ENCODE assay signal across 8 mouse cellular contexts in the genomic region with DNA sequence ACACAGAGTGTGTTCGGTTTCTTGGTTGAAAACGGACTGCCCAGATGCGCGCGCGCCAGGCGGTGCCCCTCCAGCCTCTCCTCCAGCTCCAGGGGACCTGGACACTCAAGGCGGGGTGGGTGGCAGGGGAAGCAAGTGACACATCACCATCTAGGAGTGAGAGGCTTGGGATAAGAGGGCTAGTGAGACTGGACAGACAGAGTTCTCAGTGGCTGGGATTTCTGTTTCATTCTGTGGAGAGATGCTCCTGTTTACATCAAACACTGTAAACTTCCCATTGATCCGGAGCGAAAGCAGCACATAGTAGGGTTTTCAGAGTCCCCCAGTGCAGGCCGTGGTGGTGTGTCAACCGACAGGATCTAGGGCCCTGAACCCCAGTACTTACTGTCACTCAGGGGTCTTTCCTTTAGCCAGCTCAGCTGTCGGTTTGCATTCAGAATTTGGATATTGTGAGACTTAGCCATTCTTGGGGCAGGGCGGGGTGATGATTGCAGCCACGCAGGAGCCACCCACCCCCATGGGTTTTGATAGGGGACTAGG. TPM values are rescaled to one million over a fixed set of nuclear protein-coding genes. Genes with fewer than 3 reads are reported as not detected.
DNase-seq lines count a peak whose midpoint lies in the region; ATAC-seq lines count a peak whose summit lies in the region.

No protein-coding gene starts in this region.

- peak overlapping the region; percentile 100 for H3K4me2 ChIP-seq in neural tube, embryonic 11.5 days (ENCODE audit: low read depth)
- H3K4me2 ChIP-seq in limb, embryonic 13.5 days (replicated peaks) = peak overlapping the region; percentile 99
- peak overlapping the region; percentile 100 for H3K4me2 ChIP-seq in stomach, embryonic 14.5 days (replicated peaks; ENCODE audit: low read depth, low read length)

- intact Hi-C loops in left cerebral cortex, postnatal 14 days (cut with DNase I) = no loop called here

- no peak overlapping the region for H3K27ac ChIP-seq in neural tube, embryonic 11.5 days (ENCODE audit: low read depth, low read length)
- peak overlapping the region; percentile 88 for H3K27ac ChIP-seq in limb, embryonic 13.5 days
- H3K27ac ChIP-seq in stomach, embryonic 14.5 days (ENCODE audit: low read length) = no peak overlapping the region; the same call in 1 of the 2 replicates

- peak overlapping the region; percentile 83 for H3K9ac ChIP-seq in neural tube, embryonic 11.5 days (ENCODE audit: low read length)
- peak overlapping the region; percentile 92 for H3K9ac ChIP-seq in limb, embryonic 13.5 days
- peak overlapping the region; percentile 62 for H3K9ac ChIP-seq in stomach, embryonic 14.5 days (replicated peaks; ENCODE audit: low read depth, low read length)

- H3K4me3 ChIP-seq in neural tube, embryonic 11.5 days (ENCODE audit: low read depth, low read length) = peak overlapping the region; percentile 82
- H3K4me3 ChIP-seq in limb, embryonic 13.5 days = peak overlapping the region; percentile 88
- H3K4me3 ChIP-seq in stomach, embryonic 14.5 days (ENCODE audit: low read depth, low read length) = peak overlapping the region; percentile 91

- peaks cover 9% of the 10 kb centered on the region for H3K4me1 ChIP-seq in neural tube, embryonic 11.5 days (ENCODE audit: control insufficient read depth, insufficient read depth, low read length)
- peaks cover 56% of the 10 kb centered on the region for H3K4me1 ChIP-seq in limb, embryonic 13.5 days
- H3K4me1 ChIP-seq in stomach, embryonic 14.5 days (ENCODE audit: control insufficient read depth, insufficient read depth, low read length) = peaks cover 20% of the 10 kb centered on the region

- ATAC-seq in neural tube, embryonic 11.5 days (ENCODE audit: insufficient read depth, low FRiP score, low TSS enrichment) = no peak
- ATAC-seq in limb, embryonic 13.5 days (ENCODE audit: low FRiP score, low read depth) = no peak
- no peak for ATAC-seq in stomach, embryonic 14.5 days (ENCODE audit: insufficient number of reproducible peaks, insufficient read depth, low FRiP score, low read depth)

- peak; percentile 18 for DNase-seq in adrenal gland, postnatal 14 days
- no peak for DNase-seq in adrenal gland, postnatal 25 days
- no peak for DNase-seq in neural tube, embryonic 11.5 days (ENCODE audit: low spot score)
- no peak for DNase-seq in neural tube, embryonic 10.5 days (ENCODE audit: extremely low spot score, low spot score)
- no peak for DNase-seq in left cerebral cortex, postnatal 14 days (ENCODE audit: low spot score in 2 of 2)
- no peak for DNase-seq in right cerebral cortex, postnatal 36 days (ENCODE audit: low spot score in 2 of 2)

- 24% methylated on average over 15 of the region's 15 CpGs for WGBS in neural tube, embryonic 11.5 days
- WGBS in limb, embryonic 13.5 days = 22% methylated on average over 15 of the region's 15 CpGs
- 21% methylated on average over 15 of the region's 15 CpGs for WGBS in stomach, embryonic 14.5 days

- H3K36me3 ChIP-seq in neural tube, embryonic 11.5 days (ENCODE audit: control insufficient read depth, insufficient read depth, low read length) = no peaks in the 10 kb centered on the region
- H3K36me3 ChIP-seq in limb, embryonic 13.5 days = peaks cover 3% of the 10 kb centered on the region
- H3K36me3 ChIP-seq in stomach, embryonic 14.5 days (ENCODE audit: control insufficient read depth, insufficient read depth, low read length) = no peaks in the 10 kb centered on the region; the same call in 1 of the 2 replicates

- no peaks in the 10 kb centered on the region for H3K9me3 ChIP-seq in neural tube, embryonic 11.5 days (ENCODE audit: control insufficient read depth, low read length)
- no peaks in the 10 kb centered on the region; the same call in 1 of the 2 replicates for H3K9me3 ChIP-seq in limb, embryonic 13.5 days
- no peaks in the 10 kb centered on the region for H3K9me3 ChIP-seq in stomach, embryonic 14.5 days (ENCODE audit: control insufficient read depth, low read depth, low read length)

- peaks cover 21% of the 10 kb centered on the region for H3K27me3 ChIP-seq in neural tube, embryonic 11.5 days (ENCODE audit: control insufficient read depth, insufficient read depth, low read length)
- H3K27me3 ChIP-seq in limb, embryonic 13.5 days = peaks cover 31% of the 10 kb centered on the region
- peaks cover 12% of the 10 kb centered on the region for H3K27me3 ChIP-seq in stomach, embryonic 14.5 days (ENCODE audit: control insufficient read depth, insufficient read depth, low read length)

RNA-seq across cellular contexts. Expression of gene Ankrd27, which starts 0.9 kb away (rescaled TPM):
- 30.7 and 33.6 TPM in 2 replicates for total RNA-seq in adrenal gland, postnatal 14 days (2021)
- 27.9 and 33.3 TPM in 2 replicates for total RNA-seq in adrenal gland, postnatal 25 days (2021)
- polyA plus RNA-seq in neural tube, embryonic 11.5 days (2014; fragmentation: Nextera tagmentation; extraction: Ambion mirVana) = 28.0 and 28.2 TPM in 2 replicates
- polyA plus RNA-seq in limb, embryonic 13.5 days (2015; fragmentation: Nextera tagmentation; extraction: Ambion mirVana) = 43.1 and 52.1 TPM in 2 replicates
- 35.6 and 37.8 TPM in 2 replicates for polyA plus RNA-seq in stomach, embryonic 14.5 days (2014; fragmentation: Nextera tagmentation; extraction: Ambion mirVana)
- total RNA-seq in left cerebral cortex, postnatal 14 days (2021) = 10 to 100 TPM; 46.0 to 48.1 TPM

RNA-seq across cellular contexts. Expression of gene Rgs9bp, which starts 1.6 kb away (rescaled TPM):
- total RNA-seq in adrenal gland, postnatal 14 days (2021) = 0.37 and 0.56 TPM in 2 replicates
- 0.39 and 0.76 TPM in 2 replicates for total RNA-seq in adrenal gland, postnatal 25 days (2021)
- polyA plus RNA-seq in neural tube, embryonic 11.5 days (2014; fragmentation: Nextera tagmentation; extraction: Ambion mirVana) = 0.18 and 0.24 TPM in 2 replicates
- 0.42 and 0.61 TPM in 2 replicates for polyA plus RNA-seq in limb, embryonic 13.5 days (2015; fragmentation: Nextera tagmentation; extraction: Ambion mirVana)
- polyA plus RNA-seq in stomach, embryonic 14.5 days (2014; fragmentation: Nextera tagmentation; extraction: Ambion mirVana) = 0.11 and 0.25 TPM in 2 replicates
- 1 to 10 TPM; 1.2 to 1.5 TPM for total RNA-seq in left cerebral cortex, postnatal 14 days (2021)

RNA-seq across cellular contexts. Expression of gene Nudt19, which starts 30.9 kb away (rescaled TPM):
- 56.6 and 59.6 TPM in 2 replicates for total RNA-seq in adrenal gland, postnatal 14 days (2021)
- 54.7 and 63.0 TPM in 2 replicates for total RNA-seq in adrenal gland, postnatal 25 days (2021)
- 47.2 and 47.8 TPM in 2 replicates for polyA plus RNA-seq in neural tube, embryonic 11.5 days (2014; fragmentation: Nextera tagmentation; extraction: Ambion mirVana)
- polyA plus RNA-seq in limb, embryonic 13.5 days (2015; fragmentation: Nextera tagmentation; extraction: Ambion mirVana) = 42.5 and 47.5 TPM in 2 replicates
- 52.0 and 60.5 TPM in 2 replicates for polyA plus RNA-seq in stomach, embryonic 14.5 days (2014; fragmentation: Nextera tagmentation; extraction: Ambion mirVana)
- 10 to 100 TPM; 66.8 to 67.4 TPM for total RNA-seq in left cerebral cortex, postnatal 14 days (2021)

RNA-seq across cellular contexts. Expression of gene Tdrd12, which starts 49.4 kb away (rescaled TPM):
- not detected in 2 replicates for total RNA-seq in adrenal gland, postnatal 14 days (2021)
- total RNA-seq in adrenal gland, postnatal 25 days (2021) = 0.15 TPM in 1 of 2 replicates, not detected in the other
- polyA plus RNA-seq in neural tube, embryonic 11.5 days (2014; fragmentation: Nextera tagmentation; extraction: Ambion mirVana) = 0.11 TPM in 1 of 2 replicates, not detected in the other
- 0.56 and 0.57 TPM in 2 replicates for polyA plus RNA-seq in limb, embryonic 13.5 days (2015; fragmentation: Nextera tagmentation; extraction: Ambion mirVana)
- 0.53 TPM in 1 of 2 replicates, not detected in the other for polyA plus RNA-seq in stomach, embryonic 14.5 days (2014; fragmentation: Nextera tagmentation; extraction: Ambion mirVana)
- total RNA-seq in left cerebral cortex, postnatal 14 days (2021) = under 1 TPM; 0.49 to 0.64 TPM
